Mouse (Mus musculus) kidney, embryonic 16.5 days (tissue): ENCODE measurements around the gene Bcorl1. TPM values are rescaled to one million over a fixed set of nuclear protein-coding genes. Genes with fewer than 3 reads are reported as not detected.
A peak's percentile ranks its signal among the peaks of the same experiment; 100 is the strongest.

Experiments used
- ATAC-seq: fragments of 200-750 bp; cut with Nextera tagmentation; 2 replicates; pipeline ENCODE4 v1.8.0; 2017; ENCODE audit warnings: moderate TSS enrichment; ENCODE audit not compliant: low FRiP score, low TSS enrichment
- H3K27ac ChIP-seq: fragments of 300-500 bp; sonication (generic); 2 replicates; pipeline ENCODE4 v1.5.1; 2014; ENCODE audit warnings: low read length
- H3K27me3 ChIP-seq: fragments of 300-500 bp; sonication (generic); 2 replicates; pipeline ENCODE4 v1.6.1; 2014; ENCODE audit warnings: low read length, control low read depth, mixed read lengths; ENCODE audit not compliant: insufficient read depth
- H3K36me3 ChIP-seq: fragments of 300-500 bp; sonication (generic); 2 replicates; pipeline ENCODE4 v1.6.1; 2014; ENCODE audit warnings: low read length, control low read depth, mixed read lengths; ENCODE audit not compliant: insufficient read depth
- H3K4me1 ChIP-seq: fragments of 300-500 bp; sonication (generic); 2 replicates; pipeline ENCODE4 v1.6.1; 2014; ENCODE audit warnings: low read length, control low read depth, mixed read lengths; ENCODE audit not compliant: insufficient read depth
- H3K4me2 ChIP-seq: fragments of 300-500 bp; sonication (generic); replicated peaks from 2 replicates; pipeline ENCODE4 v1.6.1; 2014; ENCODE audit warnings: low read depth, low read length
- H3K4me3 ChIP-seq: fragments of 300-500 bp; sonication (generic); 2 replicates; pipeline ENCODE4 v1.5.1; 2014; ENCODE audit warnings: mild to moderate bottlenecking, low read length
- H3K9ac ChIP-seq: fragments of 300-500 bp; sonication (generic); replicated peaks from 2 replicates; pipeline ENCODE4 v1.6.1; 2014; ENCODE audit warnings: low read length
- H3K9me3 ChIP-seq: fragments of 300-500 bp; sonication (generic); 2 replicates; pipeline ENCODE4 v1.6.1; 2016; ENCODE audit warnings: low read length, control low read depth
- WGBS: fragments of 180-500 bp; shearing (Covaris S2); extraction: QIAGEN DNeasy Blood & Tissue Kit; methylation state at CpG from one replicate; pipeline ENCODE4 v1.1.7; 2014; 5-methylcytosine and 5-hydroxymethylcytosine counted together
- polyA plus RNA-seq: library from polyadenylated mRNA; unstranded; fragments of >200 nt; fragmentation: Nextera tagmentation; extraction: Ambion mirVana; gene quantifications from 2 replicates; pipeline ENCODE4 v1.2.1, GENCODE M21; 2015

Bcorl1 gene
- polyA plus RNA-seq, 1 experiment from 2014 or later = 5.6 TPM

- Histone ChIP-seq H3K9me3 (no peaks in the 10 kb centered on the region), H3K4me2 (no peak overlapping the region), H3K36me3 (no peaks in the 10 kb centered on the region), H3K27me3 (no peaks in the 10 kb centered on the region), H3K9ac (no peak overlapping the region), H3K4me3 (no peak overlapping the region), H3K4me1 (no peaks in the 10 kb centered on the region), H3K27ac (no peak overlapping the region)
- ATAC-seq = no peak; the same call in 1 of the 2 replicates
- 25% methylated on average over 4 of the region's 4 CpGs for WGBS
These were observed 81.8 kb downstream of the Bcorl1 start for GRCm38 (mm10) chrX:48422986-48423385.

GRCm38 (mm10) chrX:48423671-48424070 is 82.5 kb downstream of the Bcorl1 start:
- Histone ChIP-seq H3K4me2 (no peak overlapping the region), H3K9ac (no peak overlapping the region), H3K4me1 (no peaks in the 10 kb centered on the region), H3K36me3 (no peaks in the 10 kb centered on the region), H3K9me3 (no peaks in the 10 kb centered on the region), H3K4me3 (no peak overlapping the region), H3K27ac (no peak overlapping the region), H3K27me3 (no peaks in the 10 kb centered on the region)
- ATAC-seq = no peak
- 71% methylated on average over 1 of the region's 1 CpGs for WGBS

- Histone ChIP-seq H3K9ac (no peak overlapping the region), H3K27ac (no peak overlapping the region), H3K4me2 (no peak overlapping the region), H3K27me3 (no peaks in the 10 kb centered on the region), H3K4me3 (no peak overlapping the region), H3K9me3 (no peaks in the 10 kb centered on the region), H3K36me3 (no peaks in the 10 kb centered on the region), H3K4me1 (no peaks in the 10 kb centered on the region)
- ATAC-seq = peak; percentile 59
- 47% methylated on average over 3 of the region's 3 CpGs for WGBS
These were observed 83.4 kb downstream of the Bcorl1 start for GRCm38 (mm10) chrX:48424583-48424982.

- WGBS = 60% methylated on average over 7 of the region's 7 CpGs
These were observed 84.1 kb downstream of the Bcorl1 start for GRCm38 (mm10) chrX:48425280-48425679.

GRCm38 (mm10) chrX:48428241-48428640 is 87.1 kb downstream of the Bcorl1 start:
- no peak overlapping the region for H3K9ac ChIP-seq
- H3K27me3 ChIP-seq = no peaks in the 10 kb centered on the region
- H3K36me3 ChIP-seq = no peaks in the 10 kb centered on the region
- H3K4me1 ChIP-seq = peaks cover 3% of the 10 kb centered on the region; the same call in 1 of the 2 replicates
- H3K27ac ChIP-seq = peak overlapping the region; percentile 65; the same call in 1 of the 2 replicates
- ATAC-seq = no peak
- H3K9me3 ChIP-seq = no peaks in the 10 kb centered on the region
- 83% methylated on average over 6 of the region's 6 CpGs for WGBS
- H3K4me3 ChIP-seq = no peak overlapping the region
- H3K4me2 ChIP-seq = no peak overlapping the region

More at GRCm38 (mm10) chrX:48425280-48425679, 84.1 kb downstream of the Bcorl1 start:
- ATAC-seq = no peak
- Histone ChIP-seq H3K4me1 (no peaks in the 10 kb centered on the region), H3K27ac (no peak overlapping the region), H3K4me2 (no peak overlapping the region), H3K9me3 (no peaks in the 10 kb centered on the region), H3K36me3 (no peaks in the 10 kb centered on the region), H3K9ac (no peak overlapping the region), H3K27me3 (no peaks in the 10 kb centered on the region), H3K4me3 (no peak overlapping the region)

- WGBS = 81% methylated on average over 8 of the region's 8 CpGs
These were observed 87.5 kb downstream of the Bcorl1 start for GRCm38 (mm10) chrX:48428642-48429041.

GRCm38 (mm10) chrX:48429100-48429499 is 87.9 kb downstream of the Bcorl1 start:
- no peak overlapping the region for H3K27ac ChIP-seq
- no peaks in the 10 kb centered on the region for H3K36me3 ChIP-seq
- no peaks in the 10 kb centered on the region for H3K9me3 ChIP-seq
- H3K9ac ChIP-seq = no peak overlapping the region
- no peaks in the 10 kb centered on the region for H3K27me3 ChIP-seq
- no peak overlapping the region for H3K4me3 ChIP-seq
- no peak overlapping the region for H3K4me2 ChIP-seq
- no peak for ATAC-seq
- H3K4me1 ChIP-seq = peaks cover 9% of the 10 kb centered on the region; the same call in 1 of the 2 replicates

More at GRCm38 (mm10) chrX:48428642-48429041, 87.5 kb downstream of the Bcorl1 start:
- Histone ChIP-seq H3K27me3 (no peaks in the 10 kb centered on the region), H3K4me1 (peaks cover 6% of the 10 kb centered on the region; the same call in 1 of the 2 replicates), H3K4me3 (no peak overlapping the region), H3K9ac (no peak overlapping the region), H3K36me3 (no peaks in the 10 kb centered on the region), H3K27ac (peak overlapping the region; percentile 24; the same call in 1 of the 2 replicates), H3K4me2 (no peak overlapping the region), H3K9me3 (no peaks in the 10 kb centered on the region)
- no peak for ATAC-seq

GRCm38 (mm10) chrX:48429538-48429937 is 88.4 kb downstream of the Bcorl1 start:
- Histone ChIP-seq H3K9me3 (no peaks in the 10 kb centered on the region), H3K27me3 (no peaks in the 10 kb centered on the region), H3K4me2 (no peak overlapping the region), H3K36me3 (no peaks in the 10 kb centered on the region), H3K4me3 (no peak overlapping the region), H3K4me1 (peaks cover 9% of the 10 kb centered on the region; the same call in 1 of the 2 replicates), H3K27ac (peak overlapping the region; percentile 46; the same call in 1 of the 2 replicates), H3K9ac (no peak overlapping the region)
- 52% methylated on average over 6 of the region's 6 CpGs for WGBS
- no peak for ATAC-seq

GRCm38 (mm10) chrX:48432599-48433526 is 91.7 kb downstream of the Bcorl1 start:
- H3K4me2 ChIP-seq = no peak overlapping the region
- no peak for ATAC-seq
- H3K27ac ChIP-seq = no peak overlapping the region
- peaks cover 9% of the 10 kb centered on the region; the same call in 1 of the 2 replicates for H3K4me1 ChIP-seq
- H3K36me3 ChIP-seq = no peaks in the 10 kb centered on the region
- H3K9ac ChIP-seq = no peak overlapping the region; the same call in 1 of the 2 replicates
- no peaks in the 10 kb centered on the region for H3K9me3 ChIP-seq
- H3K27me3 ChIP-seq = no peaks in the 10 kb centered on the region
- 59% methylated on average over 15 of the region's 15 CpGs for WGBS
- no peak overlapping the region for H3K4me3 ChIP-seq

- Histone ChIP-seq H3K27me3 (no peaks in the 10 kb centered on the region), H3K36me3 (no peaks in the 10 kb centered on the region), H3K27ac (no peak overlapping the region), H3K4me1 (peaks cover 9% of the 10 kb centered on the region; the same call in 1 of the 2 replicates), H3K4me3 (no peak overlapping the region), H3K4me2 (no peak overlapping the region), H3K9ac (no peak overlapping the region), H3K9me3 (no peaks in the 10 kb centered on the region)
- 32% methylated on average over 6 of the region's 6 CpGs for WGBS
- peak; percentile 77 for ATAC-seq
These were observed 92.4 kb downstream of the Bcorl1 start for GRCm38 (mm10) chrX:48433527-48433899.
